Mouse (Mus musculus): ENCODE measurements around the gene Rapgef6.

Rapgef6 gene

DNA sequence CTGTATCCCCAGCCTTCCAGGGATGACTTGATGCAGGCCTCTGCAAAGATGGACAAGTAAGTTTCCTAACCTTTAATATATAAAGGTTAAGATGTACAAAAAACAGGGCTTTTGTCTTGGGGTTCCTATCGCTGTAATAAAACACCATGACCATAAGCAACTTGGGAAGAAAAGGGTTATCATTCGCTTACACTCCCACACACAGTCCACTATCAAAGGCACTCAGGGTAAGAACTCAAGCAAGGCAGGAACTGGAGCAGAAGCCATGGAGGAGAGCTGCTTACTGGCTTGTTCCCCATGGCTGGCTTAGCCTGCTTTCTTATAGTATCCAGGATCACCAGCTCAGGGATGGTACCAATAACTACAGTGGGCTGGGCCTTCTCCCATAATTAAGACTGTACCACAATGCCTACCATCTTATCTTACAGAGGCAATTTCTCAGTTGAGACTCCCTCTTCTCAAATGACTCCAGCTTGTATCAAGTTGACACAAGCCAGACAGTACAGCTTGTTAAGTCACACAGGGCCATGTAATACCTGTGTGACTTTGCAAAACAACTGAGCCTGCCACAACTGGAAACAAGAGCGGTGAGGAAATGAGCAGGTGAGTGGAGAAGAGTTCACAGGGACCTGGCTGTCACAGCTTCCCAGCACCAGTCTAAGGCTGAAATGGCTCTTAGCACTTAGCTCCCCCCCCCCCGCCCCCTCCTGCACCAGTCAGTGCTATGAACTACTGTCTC lies 216.5 kb downstream of the Rapgef6 start:
- DNase-seq: no peak

DNA sequence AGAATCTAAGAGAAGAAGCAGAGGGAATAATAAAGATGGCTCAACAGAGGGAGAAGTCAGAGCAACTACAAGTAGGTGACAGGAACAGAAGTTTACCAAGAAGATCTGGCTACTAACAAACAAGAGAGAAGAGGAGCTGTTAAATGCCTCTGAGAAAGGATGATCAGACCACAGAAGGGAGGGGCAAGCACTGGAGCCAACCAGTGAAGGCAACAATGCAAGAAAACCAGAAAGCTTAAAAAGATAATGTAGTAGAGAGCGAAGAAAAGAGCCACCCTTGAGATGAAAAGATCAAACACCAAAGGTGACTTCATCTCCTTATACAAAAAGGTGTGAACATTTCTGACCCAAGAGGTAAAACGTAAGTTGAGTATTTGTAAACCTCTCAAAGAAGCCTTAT lies 218.7 kb downstream of the Rapgef6 start:
- no peak for DNase-seq

DNA sequence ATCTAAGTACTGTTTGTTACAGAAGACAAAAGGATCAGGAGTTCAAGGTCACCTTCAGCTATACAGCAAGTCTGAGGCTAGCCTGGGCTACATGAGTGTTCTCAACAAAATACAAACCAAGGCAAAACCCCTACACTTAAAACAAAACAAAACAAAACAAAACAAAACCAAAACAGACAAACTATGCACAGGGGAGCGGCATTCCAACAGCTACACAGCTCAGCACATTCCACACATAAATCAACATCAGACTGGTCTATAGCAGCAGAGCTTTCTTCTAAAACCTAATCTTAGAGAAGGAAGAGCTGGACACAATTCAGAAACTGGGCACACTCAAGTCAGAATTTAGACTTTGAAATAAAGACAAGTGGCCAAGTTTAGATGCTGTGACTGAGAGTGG lies 221.6 kb downstream of the Rapgef6 start:
- DNase-seq: no peak
